Mouse (Mus musculus): ENCODE results near the gene Ggta1. TPM values are rescaled to one million over a fixed set of nuclear protein-coding genes. Genes with fewer than 3 reads are reported as not detected.

The Ggta1 gene
- polyA plus RNA-seq, 1 experiment from 2014 or later = 6.4 TPM

- Histone ChIP-seq H3K27me3 (no peaks in the 10 kb centered on the region), H3K9ac (no peak overlapping the region), H3K4me2 (replicated peaks) (no peak overlapping the region), H3K9me3 (replicated peaks) (no peaks in the 10 kb centered on the region), H3K4me1 (peaks cover 5% of the 10 kb centered on the region; the same call in 1 of the 2 replicates), H3K27ac (no peak overlapping the region), H3K4me3 (no peak overlapping the region), H3K36me3 (no peaks in the 10 kb centered on the region)
- no peak for ATAC-seq (ENCODE audit: low FRiP score)
- whole genome bisulfite sequencing = 92% methylated on average over 5 of the region's 5 CpGs
Measured at GRCm38 (mm10) chr2:35451484-35452050, 11.5 kb downstream of the Ggta1 start.

- H3K36me3 ChIP-seq = no peaks in the 10 kb centered on the region
- ATAC-seq (ENCODE audit: low FRiP score) = no peak
- no peaks in the 10 kb centered on the region for H3K27me3 ChIP-seq
- H3K9ac ChIP-seq = no peak overlapping the region
- peaks cover 5% of the 10 kb centered on the region; the same call in 1 of the 2 replicates for H3K4me1 ChIP-seq
- no peaks in the 10 kb centered on the region for H3K9me3 ChIP-seq (replicated peaks)
- 77% methylated on average over 4 of the region's 4 CpGs for WGBS
- no peak overlapping the region for H3K4me3 ChIP-seq
- no peak overlapping the region for H3K27ac ChIP-seq
- no peak overlapping the region for H3K4me2 ChIP-seq (replicated peaks)
Measured at GRCm38 (mm10) chr2:35450856-35451255, 12.2 kb downstream of the Ggta1 start.

DNA sequence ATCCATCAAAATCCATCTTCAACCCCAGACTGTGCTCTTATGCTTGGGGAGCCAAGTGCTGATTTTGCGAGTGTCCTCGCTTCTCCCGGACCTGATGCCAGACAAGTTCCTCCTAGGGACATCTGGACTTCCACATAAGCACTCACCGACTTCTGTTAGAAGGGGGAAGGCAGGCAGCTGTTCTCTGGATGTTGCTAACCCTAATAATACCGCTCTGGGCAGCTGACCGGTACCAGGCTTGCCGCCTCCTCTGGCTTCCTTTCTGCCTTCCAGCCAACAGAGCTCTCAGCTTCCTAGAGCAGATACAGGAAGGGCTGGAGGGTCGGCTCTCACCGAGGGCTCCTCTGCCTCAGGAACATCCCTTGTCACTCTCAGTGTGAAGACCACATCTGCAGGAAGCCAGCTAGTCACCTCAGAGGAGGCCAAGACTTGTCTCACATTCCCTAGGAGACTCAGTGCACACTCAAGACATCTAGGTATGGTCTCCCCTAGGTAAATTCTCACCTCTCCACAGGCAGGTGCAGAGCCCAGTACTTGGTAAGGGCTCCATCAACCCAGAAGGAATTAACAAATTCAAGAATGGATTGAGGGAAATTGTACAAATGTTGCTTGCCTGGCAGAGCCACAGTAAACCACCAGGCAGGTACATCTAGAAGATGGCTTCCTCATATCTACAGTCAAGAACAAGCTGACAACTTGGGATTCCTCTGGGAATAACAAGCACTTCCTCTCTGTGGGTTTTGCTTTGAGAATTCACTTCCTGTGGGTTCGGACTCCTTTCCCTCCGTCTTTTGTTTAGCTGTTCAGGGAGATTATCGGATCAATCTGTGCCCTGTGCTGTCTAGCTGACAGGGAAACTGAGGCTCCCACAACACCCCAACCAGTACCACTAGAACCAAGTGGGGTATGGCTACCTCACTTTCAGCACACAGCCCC is 13.1 kb downstream of the Ggta1 start:
- Histone ChIP-seq H3K27me3 (no peaks in the 10 kb centered on the region), H3K36me3 (no peaks in the 10 kb centered on the region), H3K9me3 (replicated peaks) (no peaks in the 10 kb centered on the region), H3K9ac (no peak overlapping the region), H3K27ac (no peak overlapping the region), H3K4me2 (replicated peaks) (no peak overlapping the region), H3K4me1 (peaks cover 5% of the 10 kb centered on the region; the same call in 1 of the 2 replicates), H3K4me3 (no peak overlapping the region)
- 82% methylated on average over 12 of the region's 12 CpGs for WGBS
- ATAC-seq (ENCODE audit: low FRiP score) = no peak

DNA sequence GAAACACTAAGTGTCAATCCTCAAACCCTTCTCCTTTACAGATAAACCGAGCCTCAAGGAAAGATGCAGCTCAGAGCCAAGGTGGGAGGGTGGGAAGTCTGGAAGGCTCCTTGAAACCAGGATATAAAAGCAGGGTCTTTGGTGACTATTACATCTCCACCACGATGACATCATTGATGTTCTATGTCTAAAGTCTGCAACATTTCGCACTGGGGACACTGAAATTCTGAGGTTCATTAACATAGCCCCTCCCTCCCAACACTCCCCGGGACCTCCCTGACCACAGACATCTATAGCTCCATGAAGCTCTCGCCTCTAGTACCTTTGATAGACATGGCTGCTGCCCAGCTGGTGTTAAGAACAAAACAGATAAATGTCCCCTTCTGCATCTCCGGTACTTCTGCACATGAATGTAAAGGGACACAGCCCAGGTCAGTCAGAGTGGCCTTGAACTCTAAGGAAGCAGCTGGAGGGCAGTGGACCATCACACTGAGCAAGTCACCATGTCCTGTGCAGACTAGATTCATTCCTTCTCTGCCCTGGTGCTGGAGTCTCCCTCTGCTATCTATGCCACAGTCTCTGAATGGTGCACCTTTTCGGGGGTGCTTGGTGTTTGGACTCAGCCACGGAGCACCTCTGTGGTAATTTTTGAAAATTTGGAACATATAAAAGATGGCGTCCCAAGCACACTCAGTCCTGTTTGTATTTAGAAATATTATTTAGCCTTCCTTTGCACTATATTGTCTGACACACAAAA is 13.9 kb downstream of the Ggta1 start:
- H3K27ac ChIP-seq = no peak overlapping the region
- no peak overlapping the region for H3K4me2 ChIP-seq (replicated peaks)
- H3K4me3 ChIP-seq = no peak overlapping the region
- H3K36me3 ChIP-seq = no peaks in the 10 kb centered on the region
- no peak for ATAC-seq (ENCODE audit: low FRiP score)
- H3K4me1 ChIP-seq = peaks cover 5% of the 10 kb centered on the region; the same call in 1 of the 2 replicates
- no peaks in the 10 kb centered on the region for H3K27me3 ChIP-seq
- H3K9ac ChIP-seq = no peak overlapping the region
- whole genome bisulfite sequencing = 83% methylated on average over 9 of the region's 9 CpGs
- H3K9me3 ChIP-seq (replicated peaks) = no peaks in the 10 kb centered on the region

DNA sequence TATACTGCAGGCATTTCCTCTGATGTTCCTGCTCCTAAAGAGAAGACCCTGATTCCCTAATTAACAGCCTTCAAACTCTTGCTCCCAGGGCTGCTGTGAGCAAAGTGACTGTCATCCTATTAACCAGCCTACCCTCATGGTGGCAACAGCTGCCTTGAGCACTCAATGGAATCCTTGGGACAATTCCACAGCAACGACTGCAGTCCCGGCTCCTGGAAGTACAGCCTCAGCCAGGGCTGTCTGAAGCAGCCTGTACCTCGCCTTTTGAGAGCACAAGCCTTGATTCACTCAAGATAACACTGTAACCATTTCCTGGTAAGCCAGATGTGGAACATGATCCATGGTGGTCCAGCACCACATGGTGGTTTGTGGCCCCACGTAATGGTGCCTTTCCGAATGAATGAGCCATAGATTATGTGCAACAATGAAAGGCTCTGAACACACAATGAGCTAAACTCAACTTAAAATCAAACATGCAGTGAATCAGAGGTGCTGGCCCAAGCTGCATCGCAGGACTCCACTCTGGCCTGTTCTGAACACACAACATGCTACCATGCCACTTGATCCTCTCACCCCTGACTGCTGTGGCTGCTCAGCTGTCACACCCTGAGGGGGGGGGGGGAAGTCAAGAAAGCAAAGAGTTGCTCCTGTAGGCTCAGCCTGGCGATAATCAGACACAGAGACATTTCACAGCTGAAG is 14.7 kb downstream of the Ggta1 start:
- no peaks in the 10 kb centered on the region for H3K9me3 ChIP-seq (replicated peaks)
- H3K4me2 ChIP-seq (replicated peaks) = no peak overlapping the region
- no peak overlapping the region for H3K9ac ChIP-seq
- 56% methylated on average over 7 of the region's 7 CpGs for WGBS
- peaks cover 5% of the 10 kb centered on the region; the same call in 1 of the 2 replicates for H3K4me1 ChIP-seq
- ATAC-seq (ENCODE audit: low FRiP score) = no peak
- H3K36me3 ChIP-seq = no peaks in the 10 kb centered on the region
- H3K4me3 ChIP-seq = no peak overlapping the region
- H3K27me3 ChIP-seq = no peaks in the 10 kb centered on the region
- H3K27ac ChIP-seq = no peak overlapping the region

- H3K27ac ChIP-seq = 0 out of 2 replicates have a peak overlapping the region, but pooled peaks have one; percentile 3
- H3K4me3 ChIP-seq = no peak overlapping the region
- H3K27me3 ChIP-seq = no peaks in the 10 kb centered on the region
- H3K4me2 ChIP-seq (replicated peaks) = no peak overlapping the region
- H3K9ac ChIP-seq = no peak overlapping the region
- ATAC-seq (ENCODE audit: low FRiP score) = no peak
- no peaks in the 10 kb centered on the region for H3K9me3 ChIP-seq (replicated peaks)
- no peaks in the 10 kb centered on the region for H3K36me3 ChIP-seq
- peaks cover 5% of the 10 kb centered on the region; the same call in 1 of the 2 replicates for H3K4me1 ChIP-seq
- WGBS = 82% methylated on average over 7 of the region's 7 CpGs
Measured at GRCm38 (mm10) chr2:35447453-35447852, 15.6 kb downstream of the Ggta1 start.

DNA sequence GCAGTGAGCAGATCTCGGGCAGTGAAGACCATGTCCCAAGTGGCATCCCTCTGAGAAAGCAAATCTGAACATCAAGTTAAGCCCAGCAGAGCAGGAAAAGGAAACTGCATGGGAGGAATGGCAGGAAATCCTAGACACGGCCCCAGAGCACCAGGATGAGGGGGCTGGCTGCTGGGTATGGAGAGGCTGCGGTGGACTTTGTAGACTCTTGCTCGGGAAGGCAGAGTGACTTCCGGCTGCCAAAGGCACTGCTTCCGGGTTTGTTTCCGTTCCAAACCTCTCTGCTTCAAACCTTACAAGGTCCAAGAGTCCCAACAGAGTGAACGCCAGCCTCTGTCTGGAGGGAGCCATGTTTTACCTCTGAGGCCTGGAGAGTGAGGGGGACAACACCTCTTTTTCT is 16.2 kb downstream of the Ggta1 start:
- no peak overlapping the region for H3K9ac ChIP-seq
- H3K4me3 ChIP-seq = no peak overlapping the region
- H3K4me2 ChIP-seq (replicated peaks) = no peak overlapping the region
- WGBS = 83% methylated on average over 8 of the region's 8 CpGs
- H3K36me3 ChIP-seq = no peaks in the 10 kb centered on the region
- H3K27ac ChIP-seq = no peak overlapping the region
- no peak for ATAC-seq (ENCODE audit: low FRiP score)
- peaks cover 8% of the 10 kb centered on the region; the same call in 1 of the 2 replicates for H3K4me1 ChIP-seq
- H3K27me3 ChIP-seq = no peaks in the 10 kb centered on the region
- no peaks in the 10 kb centered on the region for H3K9me3 ChIP-seq (replicated peaks)

- no peak overlapping the region for H3K27ac ChIP-seq
- 76% methylated on average over 5 of the region's 5 CpGs for WGBS
Measured at GRCm38 (mm10) chr2:35446300-35446699, 16.7 kb downstream of the Ggta1 start.

DNA sequence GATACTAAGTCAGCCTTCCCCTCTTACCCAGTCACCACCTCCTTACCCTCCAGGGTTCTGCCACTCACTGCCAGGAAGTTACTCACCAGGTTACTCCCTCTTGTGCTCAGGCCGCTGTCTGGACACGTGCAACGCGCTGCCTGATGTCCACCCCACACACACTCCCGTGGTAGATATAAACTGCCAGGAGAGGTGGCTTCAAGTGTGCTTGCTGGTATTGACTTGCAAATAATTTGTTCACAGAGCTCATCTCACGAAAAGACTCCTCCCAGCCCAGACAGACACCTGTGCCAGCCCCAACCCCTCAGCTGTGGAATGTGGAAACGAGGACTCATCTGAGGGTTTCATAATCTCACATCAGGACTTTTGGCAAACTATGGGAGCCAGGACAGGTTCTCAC is 17.4 kb downstream of the Ggta1 start:
- H3K27ac ChIP-seq = no peak overlapping the region
- no peak overlapping the region for H3K9ac ChIP-seq
- ATAC-seq (ENCODE audit: low FRiP score) = no peak
- H3K27me3 ChIP-seq = no peaks in the 10 kb centered on the region
- no peaks in the 10 kb centered on the region for H3K9me3 ChIP-seq (replicated peaks)
- WGBS = 81% methylated on average over 7 of the region's 7 CpGs
- H3K36me3 ChIP-seq = no peaks in the 10 kb centered on the region
- H3K4me1 ChIP-seq = peaks cover 9% of the 10 kb centered on the region; the same call in 1 of the 2 replicates
- no peak overlapping the region for H3K4me2 ChIP-seq (replicated peaks)
- no peak overlapping the region for H3K4me3 ChIP-seq

More at GRCm38 (mm10) chr2:35446300-35446699, 16.7 kb downstream of the Ggta1 start:
- H3K9ac ChIP-seq = no peak overlapping the region
- no peak overlapping the region for H3K4me2 ChIP-seq (replicated peaks)
- H3K36me3 ChIP-seq = no peaks in the 10 kb centered on the region
- H3K9me3 ChIP-seq (replicated peaks) = no peaks in the 10 kb centered on the region
- ATAC-seq (ENCODE audit: low FRiP score) = no peak
- H3K4me3 ChIP-seq = no peak overlapping the region
- no peaks in the 10 kb centered on the region for H3K27me3 ChIP-seq
- peaks cover 11% of the 10 kb centered on the region; the same call in 1 of the 2 replicates for H3K4me1 ChIP-seq

DNA sequence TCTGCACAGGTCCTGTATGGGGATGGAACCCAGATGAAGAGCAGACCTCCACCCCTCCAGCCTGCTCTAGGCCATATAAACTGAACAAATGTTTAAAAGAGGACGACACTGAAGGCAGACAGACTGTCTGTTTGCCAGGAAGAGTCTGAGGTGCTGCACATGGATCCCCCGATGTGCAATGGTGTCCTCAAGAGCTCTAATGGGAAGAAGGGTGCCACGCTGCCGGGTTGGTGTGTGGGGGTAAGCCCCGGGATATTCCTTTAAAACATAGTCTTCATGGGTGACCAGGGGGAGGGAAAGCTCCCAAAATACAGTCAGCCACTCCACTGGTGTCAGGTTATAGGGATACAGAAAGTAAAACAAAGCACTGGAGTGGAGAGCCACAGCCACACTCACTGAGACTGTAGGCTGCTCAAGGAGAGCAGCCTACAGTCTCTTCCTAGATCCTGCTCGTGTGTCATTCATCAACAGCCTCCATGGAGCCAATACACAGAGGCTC is 18.2 kb downstream of the Ggta1 start:
- peaks cover 9% of the 10 kb centered on the region; the same call in 1 of the 2 replicates for H3K4me1 ChIP-seq
- no peak for ATAC-seq (ENCODE audit: low FRiP score)
- H3K9me3 ChIP-seq (replicated peaks) = no peaks in the 10 kb centered on the region
- no peaks in the 10 kb centered on the region for H3K36me3 ChIP-seq
- H3K4me3 ChIP-seq = no peak overlapping the region
- no peaks in the 10 kb centered on the region for H3K27me3 ChIP-seq
- no peak overlapping the region for H3K27ac ChIP-seq
- H3K4me2 ChIP-seq (replicated peaks) = no peak overlapping the region
- WGBS = 82% methylated on average over 6 of the region's 6 CpGs
- H3K9ac ChIP-seq = no peak overlapping the region

DNA sequence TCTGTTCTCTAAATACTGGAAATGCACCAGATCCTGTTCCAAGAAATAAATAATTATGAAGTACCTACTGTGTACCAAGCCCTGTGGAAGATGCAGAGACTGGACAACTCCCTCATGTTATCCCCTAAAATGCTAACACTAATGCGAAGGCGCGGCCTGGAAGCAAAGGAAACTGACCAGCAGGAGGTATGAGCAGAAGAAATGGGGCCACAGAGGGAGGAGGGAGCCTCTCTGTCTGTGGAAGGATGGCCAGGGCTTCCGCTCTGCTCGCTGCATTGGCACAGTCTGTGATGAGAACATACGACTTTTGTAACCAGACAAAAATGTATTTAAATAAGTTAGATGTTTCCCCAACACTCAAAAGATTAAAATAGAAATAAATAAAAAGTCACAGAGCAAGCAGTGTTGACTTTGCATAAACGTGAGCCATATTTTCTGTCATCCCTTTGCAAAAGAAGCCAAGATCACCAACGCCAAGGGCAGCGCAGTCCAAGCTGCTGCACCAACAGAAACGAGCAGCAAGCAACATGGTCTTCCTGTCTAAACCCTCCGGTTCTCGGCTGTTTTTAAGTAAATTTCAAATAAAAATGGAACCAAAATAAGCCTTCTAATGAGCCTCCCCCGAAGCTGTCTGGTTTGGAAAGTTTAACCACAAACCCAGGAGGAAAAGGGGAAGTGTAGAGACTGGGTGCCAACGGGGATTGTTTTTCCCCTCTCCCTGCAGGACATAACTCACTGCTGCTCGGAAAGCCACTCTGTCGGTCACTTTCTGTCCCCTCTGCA is 18.9 kb downstream of the Ggta1 start:
- no peak for ATAC-seq (ENCODE audit: low FRiP score)

More for the DNA sequence above, 18.9 kb downstream of the Ggta1 start:
- Histone ChIP-seq H3K9ac (no peak overlapping the region), H3K4me1 (peaks cover 9% of the 10 kb centered on the region; the same call in 1 of the 2 replicates), H3K36me3 (no peaks in the 10 kb centered on the region), H3K9me3 (replicated peaks) (no peaks in the 10 kb centered on the region), H3K27me3 (no peaks in the 10 kb centered on the region), H3K4me3 (no peak overlapping the region), H3K27ac (no peak overlapping the region), H3K4me2 (replicated peaks) (no peak overlapping the region)
- WGBS = 68% methylated on average over 16 of the region's 16 CpGs
